Mouse (Mus musculus) heart, postnatal 0 days (tissue): ENCODE data around the gene Cd5.

Experiments used
- CTCF ChIP-seq: IDR thresholded peaks from 2 replicates; pipeline ENCODE4 v1.5.1; 2016; ENCODE audit warnings: antibody characterized with exemption, control low read depth, low read depth
- EP300 ChIP-seq: IDR thresholded peaks from 2 replicates; pipeline ENCODE4 v1.6.1; 2016; ENCODE audit warnings: antibody characterized with exemption, low read depth

- TF ChIP-seq EP300 (no peak), CTCF (no peak)
Observed at GRCm38 (mm10) chr19:10720524-10720923, 18.3 kb downstream of the Cd5 start.
